Mouse (Mus musculus) cerebellum, postnatal 25 days (tissue): Measurements from ENCODE around the gene Vmn2r83.
"Not testable (repeated sequence)": the region's sequence is repeated elsewhere in the genome, so short reads cannot be mapped to it uniquely, and the experiment has no call there.

Source experiments
- DNase-seq, 2 experiments: peaks; one replicate each; pipeline ENCODE4 v3.0.0; 2021; ENCODE audit warnings: mixed read lengths in 2 of 2

The Vmn2r83 gene

GRCm38 (mm10) chr10:79468431-79468830 lies at the start of gene Vmn2r83:
Gene Vmn2r83 (plus strand): TSS chr10:79468731.
- DNase-seq: no peak

DNA sequence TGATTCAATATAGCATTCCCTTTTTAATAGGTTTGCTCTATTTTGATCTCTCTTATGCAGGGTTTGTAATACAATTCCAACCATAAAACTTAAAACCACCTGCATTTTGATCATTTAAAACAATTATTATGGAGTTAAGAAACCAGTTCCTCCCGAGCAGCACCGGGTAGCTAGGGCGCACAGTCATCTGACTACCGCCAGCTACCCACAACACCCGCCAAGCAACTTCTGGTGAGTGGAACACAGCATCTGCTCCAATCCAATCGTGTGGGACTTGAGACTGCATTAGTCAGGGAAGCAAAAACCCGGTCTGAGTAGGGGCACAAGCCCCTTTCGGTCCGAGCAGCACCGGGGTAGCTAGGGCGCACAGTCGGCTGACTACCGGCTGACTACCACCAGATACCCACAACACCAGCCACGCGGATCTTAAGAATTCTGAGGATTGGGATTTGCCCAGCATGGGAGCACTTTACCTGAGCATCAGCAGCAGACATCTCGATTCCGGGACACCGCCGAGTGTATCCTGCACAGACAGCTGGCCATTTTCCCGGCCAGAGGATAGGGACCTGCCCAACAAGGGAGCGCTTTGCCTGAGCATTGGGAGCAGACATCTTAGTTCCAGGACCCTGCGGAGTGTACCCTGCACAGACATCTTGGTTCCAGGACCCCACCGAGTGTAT lies 33.2 kb upstream of the Vmn2r83 start:
- DNase-seq: not testable (repeated sequence)

- no peak for DNase-seq
Measured at GRCm38 (mm10) chr10:79495886-79496285, 27.4 kb downstream of the Vmn2r83 start.

DNA sequence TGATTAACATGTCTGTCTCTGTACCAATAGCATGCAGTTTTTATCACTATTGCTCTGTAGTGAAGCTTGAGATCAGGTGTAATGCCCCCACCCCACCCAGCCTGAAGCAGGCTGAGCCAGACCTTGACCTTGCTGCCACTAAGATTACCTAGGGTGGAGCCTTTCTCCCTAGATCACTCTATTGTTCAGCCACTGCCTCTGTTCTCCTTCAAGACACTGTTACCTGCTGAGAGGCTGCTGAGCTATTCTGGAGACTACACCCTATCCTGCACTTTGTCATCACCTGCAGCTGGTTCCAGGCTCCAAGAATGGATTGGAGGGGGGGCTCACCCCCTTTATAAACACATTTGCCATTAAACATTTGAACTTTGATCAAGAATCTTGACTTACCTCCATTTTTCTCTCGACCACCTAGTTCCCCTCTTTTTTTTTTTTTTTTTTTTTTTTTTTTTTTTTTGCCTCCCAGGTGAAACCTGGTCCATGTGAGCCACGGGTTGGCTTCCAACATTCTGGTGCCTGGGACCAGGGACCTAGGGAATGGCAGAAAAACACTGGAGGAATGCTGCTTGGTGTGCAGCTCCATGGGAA lies 28.3 kb downstream of the Vmn2r83 start:
- no peak for DNase-seq

DNA sequence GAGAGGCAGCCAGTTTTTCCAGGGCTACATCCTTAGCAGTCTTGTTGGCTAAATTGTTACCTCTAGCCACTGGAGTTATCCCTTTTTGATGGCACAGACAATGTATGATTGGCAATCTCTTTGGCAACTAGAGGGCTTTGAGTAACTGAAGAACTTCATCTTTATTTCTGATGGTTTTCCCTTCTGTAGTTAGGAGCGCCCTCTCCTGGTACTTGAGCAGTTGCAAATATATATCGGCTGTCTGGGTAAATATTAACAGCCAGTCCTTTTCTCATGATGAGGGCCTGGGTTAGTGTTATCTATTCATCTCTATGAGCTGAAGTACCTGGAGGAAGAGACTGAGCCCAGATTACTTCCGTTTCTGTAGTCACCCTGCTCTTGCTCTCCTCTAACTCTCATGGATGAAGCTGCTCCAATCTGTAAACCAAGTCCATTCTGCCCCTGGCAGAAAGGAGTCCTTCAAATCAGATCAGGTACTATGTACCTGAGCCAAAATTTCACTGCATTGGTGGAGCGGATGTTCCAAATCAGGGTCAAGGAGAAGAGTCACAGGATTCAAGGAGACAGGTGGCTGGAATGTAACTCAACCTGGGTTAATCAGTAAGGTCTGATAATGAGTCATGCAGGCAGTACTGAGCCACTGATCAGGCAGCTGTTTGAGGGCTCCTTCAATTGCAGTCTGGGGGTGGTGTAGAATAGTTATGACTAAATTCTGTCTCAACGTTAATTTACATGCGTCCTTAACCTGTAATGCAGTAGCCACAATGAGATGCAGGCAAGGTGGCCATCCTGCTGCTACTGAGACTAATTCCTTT lies 34.5 kb downstream of the Vmn2r83 start:
- no peak for DNase-seq

GRCm38 (mm10) chr10:79506709-79507108 lies 38.2 kb downstream of the Vmn2r83 start:
- no peak for DNase-seq

DNA sequence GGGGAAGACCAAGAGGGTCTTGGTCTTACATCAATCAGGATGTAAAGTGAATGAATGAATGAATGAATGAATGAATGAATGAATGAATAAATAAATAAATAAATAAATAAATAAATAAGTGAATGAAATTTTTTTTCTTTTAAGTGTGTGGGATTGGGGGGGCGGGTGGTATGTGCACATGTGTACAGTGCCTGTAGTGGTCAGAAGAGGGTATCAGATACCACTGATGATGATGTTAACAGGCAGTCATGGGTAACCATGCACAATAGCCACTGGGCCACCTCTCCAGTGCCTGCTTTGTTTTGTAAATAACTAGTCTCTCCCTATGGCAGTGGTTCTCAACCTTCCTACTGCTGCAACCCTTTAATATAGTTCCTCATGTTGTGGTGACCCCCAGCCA lies 55.9 kb downstream of the Vmn2r83 start:
- DNase-seq: no peak

DNA sequence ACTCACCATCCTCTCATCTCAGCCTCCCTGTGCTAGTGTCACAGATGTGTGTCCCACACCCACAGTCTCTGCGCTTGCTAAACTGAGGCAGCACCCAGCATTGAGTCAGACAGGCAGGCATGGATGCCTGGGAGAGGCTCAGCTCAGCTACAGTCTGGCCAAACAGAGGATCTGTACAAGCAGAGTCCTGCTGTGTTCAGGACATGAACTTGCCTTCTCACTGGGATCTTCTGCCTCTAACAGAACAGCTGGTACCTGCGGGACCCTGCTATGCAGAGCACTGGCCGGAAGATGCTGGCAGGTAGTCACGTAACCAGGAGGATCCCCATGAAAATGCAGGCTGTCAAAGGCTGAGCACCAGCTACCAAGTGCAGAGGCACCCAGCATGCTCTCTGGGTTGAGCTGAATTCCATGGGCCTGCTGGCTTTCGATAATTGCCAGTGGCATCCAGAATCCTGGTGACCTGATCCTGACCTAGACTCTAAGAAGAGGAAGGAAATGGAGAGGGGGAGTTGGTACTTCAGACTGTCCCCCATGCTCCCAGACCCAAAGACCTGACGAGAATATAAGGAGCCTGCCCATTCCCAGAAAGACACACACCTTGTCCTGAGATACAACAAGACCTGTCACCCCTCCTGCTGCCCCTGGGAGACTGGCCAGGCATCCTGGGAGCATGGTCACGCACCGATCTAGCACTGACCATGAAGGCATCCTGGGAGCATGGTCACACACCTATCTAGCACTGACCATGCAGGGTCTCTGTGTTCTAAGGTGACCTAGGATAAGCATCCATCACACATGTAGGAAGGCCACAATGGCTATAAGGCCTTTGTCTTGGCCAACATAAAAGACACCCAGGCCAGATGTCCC lies 57.2 kb downstream of the Vmn2r83 start:
- peak in 1 of 2 experiments; percentile 38 for DNase-seq

DNA sequence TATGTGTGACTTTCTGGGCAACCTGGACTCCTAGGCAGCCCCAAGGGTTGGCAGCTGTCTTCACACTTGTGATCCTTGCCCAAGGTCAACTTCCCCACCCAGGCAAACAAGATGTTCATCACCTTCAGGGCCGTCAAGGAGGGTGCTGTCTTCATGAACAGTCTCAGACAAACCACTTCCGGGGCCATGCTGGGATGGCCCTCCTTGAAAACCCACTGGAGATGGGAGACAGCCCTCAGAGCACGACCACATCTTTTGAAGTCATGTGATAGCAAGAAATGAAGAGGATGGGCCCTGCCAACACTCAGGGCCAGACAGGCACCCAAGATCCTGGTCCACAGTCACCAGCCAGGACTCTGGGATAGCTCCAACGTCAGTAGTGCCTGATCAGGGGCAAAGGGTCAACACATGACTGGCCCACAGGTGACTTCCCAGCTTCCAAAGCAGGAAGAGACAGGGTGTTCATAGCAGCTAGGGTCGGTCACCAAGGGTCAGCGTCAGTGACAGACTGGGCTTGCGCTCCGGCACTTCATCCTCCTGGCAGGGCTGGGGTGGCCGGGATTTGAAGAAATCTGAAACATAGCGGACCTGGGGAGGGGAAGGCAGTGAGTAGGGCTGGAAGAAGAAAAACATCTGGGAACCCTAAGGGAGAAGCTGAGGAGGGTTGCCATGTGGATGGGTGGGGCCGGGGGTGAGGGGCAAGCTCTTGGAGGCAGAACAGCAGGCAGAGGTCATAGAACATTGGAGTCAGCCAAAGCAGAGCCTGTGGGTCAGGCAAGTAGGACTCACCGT lies 58.3 kb downstream of the Vmn2r83 start:
- peak in 1 of 2 experiments; percentile 2 for DNase-seq

- DNase-seq: peak in 1 of 2 experiments; percentile 3
Measured at GRCm38 (mm10) chr10:79527453-79527845, 58.9 kb downstream of the Vmn2r83 start.

- DNase-seq: no peak
Measured at GRCm38 (mm10) chr10:79528081-79528480, 59.5 kb downstream of the Vmn2r83 start.

DNA sequence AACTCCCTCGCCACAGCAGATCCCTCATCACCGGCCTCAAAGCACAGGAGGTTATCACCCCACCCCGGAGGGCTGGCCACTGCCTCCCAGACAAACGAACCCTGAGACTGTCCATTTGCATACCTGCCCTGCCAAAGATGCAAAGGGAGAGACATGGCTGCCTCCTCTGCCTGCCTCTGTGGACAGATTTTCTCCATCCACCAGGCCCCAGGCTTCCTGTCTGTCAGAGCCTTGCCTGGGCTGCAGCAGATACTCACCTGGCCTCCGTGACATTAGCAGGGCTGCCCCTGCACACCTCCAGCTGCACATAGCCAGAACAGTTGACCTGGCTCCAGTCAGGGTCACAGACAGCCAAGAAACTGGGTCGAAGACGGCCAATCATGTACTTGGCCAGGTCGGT lies 61.7 kb downstream of the Vmn2r83 start:
- DNase-seq: peak in 1 of 2 experiments; percentile 2

- DNase-seq: peak in 1 of 2 experiments; percentile 1
Measured at GRCm38 (mm10) chr10:79530721-79531120, 62.2 kb downstream of the Vmn2r83 start.

DNA sequence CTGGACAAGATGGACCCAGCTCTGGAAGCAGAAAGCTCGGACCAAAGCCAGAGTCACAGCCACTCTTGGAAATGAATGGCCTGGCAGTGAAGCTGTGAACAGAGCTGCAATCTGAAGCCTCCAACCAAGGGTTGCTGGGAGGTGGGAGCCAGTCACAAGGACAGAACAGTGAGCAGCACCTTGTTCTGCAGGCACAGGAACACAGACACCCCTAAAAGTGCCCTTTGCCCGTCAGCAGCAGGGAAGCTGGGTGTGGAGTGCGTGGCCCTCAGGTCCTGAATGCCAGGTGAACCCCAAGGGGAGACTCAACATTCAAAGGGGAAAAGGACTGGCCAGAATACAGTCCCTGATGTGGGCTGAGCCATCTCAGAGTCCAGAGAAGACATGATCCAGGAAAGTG lies 63.1 kb downstream of the Vmn2r83 start:
- DNase-seq: peak; percentile 2 to 3

DNA sequence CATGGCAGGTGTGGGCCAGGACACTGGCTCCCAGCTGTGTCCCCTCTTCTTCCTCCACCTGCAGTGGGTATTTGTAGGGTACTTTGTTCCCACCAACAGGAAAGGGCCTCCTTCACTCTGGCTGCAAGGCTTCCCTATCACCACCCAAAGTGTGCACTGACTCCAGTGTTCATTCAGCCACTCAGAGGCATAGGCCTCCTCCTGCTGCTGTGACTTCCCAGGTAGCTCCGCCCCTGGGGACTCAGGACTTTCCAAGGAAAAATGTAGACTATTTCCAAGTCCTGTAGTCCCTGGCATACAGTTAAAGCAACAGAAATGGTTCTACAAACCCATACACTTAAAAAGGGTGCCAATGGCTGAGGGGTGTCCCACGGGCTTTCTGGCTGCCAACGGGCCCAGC lies 64.1 kb downstream of the Vmn2r83 start:
- peak in 1 of 2 experiments; percentile 4 for DNase-seq

GRCm38 (mm10) chr10:79533126-79533911 lies 64.8 kb downstream of the Vmn2r83 start, which contains the start of gene Plpp2:
Gene Plpp2 (minus strand): TSS chr10:79533796.
- peak; percentile 60 to 75 for DNase-seq

- DNase-seq: peak in 1 of 2 experiments; percentile 1
Measured at GRCm38 (mm10) chr10:79534426-79534825, 65.9 kb downstream of the Vmn2r83 start.

DNA sequence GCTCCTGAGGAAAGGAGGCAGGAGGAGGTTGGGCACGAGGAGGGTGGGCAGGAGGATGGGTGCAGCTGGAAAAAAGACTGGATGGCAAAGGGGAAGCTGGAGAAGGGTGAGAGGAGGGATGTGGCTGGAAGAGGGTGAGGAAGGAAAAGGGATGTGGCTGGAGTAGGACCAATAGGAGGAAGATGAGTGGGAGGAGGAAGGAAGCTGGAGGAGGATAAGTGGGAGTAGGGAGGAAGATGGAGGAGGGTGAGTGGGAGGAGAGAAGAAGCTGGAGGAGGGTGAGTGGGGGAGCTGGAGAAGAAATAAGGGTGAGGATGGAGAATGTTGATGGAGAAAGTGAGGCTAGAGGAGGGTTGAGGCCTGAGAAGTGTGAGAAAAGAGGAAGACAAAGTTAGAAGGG lies 66.9 kb downstream of the Vmn2r83 start:
- no peak for DNase-seq

GRCm38 (mm10) chr10:79536461-79537080 lies 68.0 kb downstream of the Vmn2r83 start:
- DNase-seq: peak in 1 of 2 experiments; percentile 1

DNA sequence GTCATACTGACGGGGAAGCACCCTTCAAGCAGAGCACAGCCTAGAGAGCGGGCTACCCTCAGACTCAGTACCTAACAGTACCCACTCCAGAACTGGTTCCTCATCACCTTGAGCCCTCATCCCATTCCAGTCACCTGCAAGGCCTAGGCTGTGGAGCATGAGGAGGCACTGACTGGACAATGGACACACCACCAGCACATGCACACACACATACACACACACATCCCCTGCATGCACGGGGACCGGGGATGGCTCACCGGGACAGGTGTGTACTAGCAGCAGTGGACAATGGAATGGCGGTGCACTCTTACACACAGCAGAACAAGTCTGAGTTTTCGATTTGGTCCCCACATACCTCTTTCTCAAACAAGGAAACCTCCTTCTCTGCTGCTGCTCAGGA lies 68.7 kb downstream of the Vmn2r83 start:
- DNase-seq: peak in 1 of 2 experiments; percentile 3
